Mouse (Mus musculus): Measurements from ENCODE around the gene Dip2b. TPM values are rescaled to one million over a fixed set of nuclear protein-coding genes. Genes with fewer than 3 reads are reported as not detected.
A peak's percentile ranks its signal among the peaks of the same experiment; 100 is the strongest.

Gene Dip2b
- polyA plus RNA-seq, 1 experiment from 2014 or later: 9.8 TPM

GRCm38 (mm10) chr15:100029497-100029896 is 9.0 kb upstream of the Dip2b start:
- ATAC-seq (ENCODE audit: insufficient read depth, low FRiP score, low read depth): no peak
- Histone ChIP-seq H3K9me3 (no peaks in the 10 kb centered on the region), H3K4me3 (replicated peaks) (no peak overlapping the region), H3K27me3 (replicated peaks) (no peaks in the 10 kb centered on the region), H3K4me2 (no peak overlapping the region), H3K36me3 (no peaks in the 10 kb centered on the region), H3K9ac (no peak overlapping the region), H3K4me1 (no peaks in the 10 kb centered on the region), H3K27ac (no peak overlapping the region)
- 50% methylated on average over 8 of the region's 8 CpGs for WGBS

- Histone ChIP-seq H3K4me2 (no peak overlapping the region), H3K4me3 (replicated peaks) (no peak overlapping the region), H3K36me3 (no peaks in the 10 kb centered on the region), H3K27me3 (replicated peaks) (no peaks in the 10 kb centered on the region), H3K9ac (no peak overlapping the region), H3K9me3 (no peaks in the 10 kb centered on the region), H3K27ac (no peak overlapping the region), H3K4me1 (no peaks in the 10 kb centered on the region)
- 86% methylated on average over 2 of the region's 2 CpGs for WGBS
- ATAC-seq (ENCODE audit: insufficient read depth, low FRiP score, low read depth): no peak
These were observed 8.6 kb upstream of the Dip2b start for GRCm38 (mm10) chr15:100029900-100030299.

- WGBS: 91% methylated on average over 3 of the region's 3 CpGs
- ATAC-seq (ENCODE audit: insufficient read depth, low FRiP score, low read depth): no peak
These were observed 5.9 kb upstream of the Dip2b start for GRCm38 (mm10) chr15:100032546-100032945.

GRCm38 (mm10) chr15:100039001-100039701 is 687 bp downstream of the Dip2b start:
- no peak; the same call in 1 of the 2 replicates for ATAC-seq (ENCODE audit: insufficient read depth, low FRiP score, low read depth)
- under 1% methylated on average over 36 of the region's 36 CpGs for WGBS

More at GRCm38 (mm10) chr15:100032546-100032945, 5.9 kb upstream of the Dip2b start:
- H3K4me2 ChIP-seq: no peak overlapping the region
- no peaks in the 10 kb centered on the region for H3K9me3 ChIP-seq
- H3K9ac ChIP-seq: no peak overlapping the region
- no peaks in the 10 kb centered on the region for H3K36me3 ChIP-seq
- H3K4me3 ChIP-seq (replicated peaks): no peak overlapping the region
- H3K27me3 ChIP-seq (replicated peaks): no peaks in the 10 kb centered on the region
- H3K4me1 ChIP-seq: no peaks in the 10 kb centered on the region
- no peak overlapping the region for H3K27ac ChIP-seq

GRCm38 (mm10) chr15:100040541-100041266 is 2.2 kb downstream of the Dip2b start:
- H3K4me3 ChIP-seq (replicated peaks): no peak overlapping the region
- ATAC-seq (ENCODE audit: insufficient read depth, low FRiP score, low read depth): no peak
- H3K27me3 ChIP-seq (replicated peaks): no peaks in the 10 kb centered on the region
- H3K4me1 ChIP-seq: peaks cover 26% of the 10 kb centered on the region
- no peaks in the 10 kb centered on the region for H3K9me3 ChIP-seq
- peak overlapping the region; percentile 27; the same call in 1 of the 2 replicates for H3K27ac ChIP-seq
- no peaks in the 10 kb centered on the region for H3K36me3 ChIP-seq
- WGBS: 29% methylated on average over 14 of the region's 14 CpGs
- no peak overlapping the region for H3K9ac ChIP-seq
- H3K4me2 ChIP-seq: peak overlapping the region; percentile 73

More at GRCm38 (mm10) chr15:100039001-100039701, 687 bp downstream of the Dip2b start:
- Histone ChIP-seq H3K27ac (peak overlapping the region; percentile 94), H3K27me3 (replicated peaks) (no peaks in the 10 kb centered on the region), H3K9ac (peak overlapping the region; percentile 86), H3K36me3 (no peaks in the 10 kb centered on the region), H3K4me2 (peak overlapping the region; percentile 73), H3K4me1 (peaks cover 19% of the 10 kb centered on the region), H3K4me3 (replicated peaks) (peak overlapping the region; percentile 84), H3K9me3 (no peaks in the 10 kb centered on the region)

GRCm38 (mm10) chr15:100041267-100042047 is 3.0 kb downstream of the Dip2b start:
- H3K4me3 ChIP-seq (replicated peaks): no peak overlapping the region
- H3K4me1 ChIP-seq: peaks cover 32% of the 10 kb centered on the region
- H3K4me2 ChIP-seq: peak overlapping the region; percentile 31
- no peak overlapping the region for H3K9ac ChIP-seq
- ATAC-seq (ENCODE audit: insufficient read depth, low FRiP score, low read depth): no peak
- no peaks in the 10 kb centered on the region for H3K9me3 ChIP-seq
- no peaks in the 10 kb centered on the region for H3K36me3 ChIP-seq
- peak overlapping the region; percentile 61 for H3K27ac ChIP-seq
- H3K27me3 ChIP-seq (replicated peaks): no peaks in the 10 kb centered on the region
- 32% methylated on average over 10 of the region's 10 CpGs for WGBS

- Histone ChIP-seq H3K27me3 (replicated peaks) (no peaks in the 10 kb centered on the region), H3K4me2 (peak overlapping the region; percentile 31), H3K9ac (no peak overlapping the region), H3K27ac (peak overlapping the region; percentile 68), H3K9me3 (no peaks in the 10 kb centered on the region), H3K36me3 (no peaks in the 10 kb centered on the region), H3K4me3 (replicated peaks) (no peak overlapping the region), H3K4me1 (peaks cover 32% of the 10 kb centered on the region)
- 60% methylated on average over 9 of the region's 9 CpGs for WGBS
- no peak for ATAC-seq (ENCODE audit: insufficient read depth, low FRiP score, low read depth)
These were observed 3.6 kb downstream of the Dip2b start for GRCm38 (mm10) chr15:100042048-100042400.

- H3K4me2 ChIP-seq: no peak overlapping the region
- 49% methylated on average over 6 of the region's 6 CpGs for WGBS
- no peak for ATAC-seq (ENCODE audit: insufficient read depth, low FRiP score, low read depth)
- H3K4me1 ChIP-seq: peaks cover 31% of the 10 kb centered on the region
- H3K36me3 ChIP-seq: no peaks in the 10 kb centered on the region
- no peak overlapping the region for H3K9ac ChIP-seq
- no peaks in the 10 kb centered on the region for H3K27me3 ChIP-seq (replicated peaks)
- H3K27ac ChIP-seq: no peak overlapping the region; the same call in 1 of the 2 replicates
- no peak overlapping the region for H3K4me3 ChIP-seq (replicated peaks)
- H3K9me3 ChIP-seq: no peaks in the 10 kb centered on the region
These were observed 7.1 kb downstream of the Dip2b start for GRCm38 (mm10) chr15:100045576-100045975.

GRCm38 (mm10) chr15:100049496-100050087 is 11.1 kb downstream of the Dip2b start:
- WGBS: 77% methylated on average over 7 of the region's 7 CpGs
- H3K9ac ChIP-seq: no peak overlapping the region

GRCm38 (mm10) chr15:100050940-100051339 is 12.5 kb downstream of the Dip2b start:
- Histone ChIP-seq H3K4me3 (replicated peaks) (no peak overlapping the region), H3K9ac (no peak overlapping the region), H3K4me2 (no peak overlapping the region), H3K9me3 (no peaks in the 10 kb centered on the region), H3K27me3 (replicated peaks) (no peaks in the 10 kb centered on the region), H3K4me1 (peaks cover 4% of the 10 kb centered on the region; the same call in 1 of the 2 replicates), H3K36me3 (no peaks in the 10 kb centered on the region), H3K27ac (no peak overlapping the region)
- ATAC-seq (ENCODE audit: insufficient read depth, low FRiP score, low read depth): no peak
- WGBS: 69% methylated on average over 7 of the region's 7 CpGs

More at GRCm38 (mm10) chr15:100049496-100050087, 11.1 kb downstream of the Dip2b start:
- Histone ChIP-seq H3K27me3 (replicated peaks) (no peaks in the 10 kb centered on the region), H3K4me1 (peaks cover 13% of the 10 kb centered on the region; the same call in 1 of the 2 replicates), H3K9me3 (no peaks in the 10 kb centered on the region), H3K27ac (no peak overlapping the region), H3K4me2 (no peak overlapping the region), H3K36me3 (no peaks in the 10 kb centered on the region), H3K4me3 (replicated peaks) (no peak overlapping the region)
- no peak for ATAC-seq (ENCODE audit: insufficient read depth, low FRiP score, low read depth)

GRCm38 (mm10) chr15:100052726-100053125 is 14.3 kb downstream of the Dip2b start:
- Histone ChIP-seq H3K27me3 (replicated peaks) (no peaks in the 10 kb centered on the region), H3K9me3 (no peaks in the 10 kb centered on the region), H3K4me1 (no peaks in the 10 kb centered on the region), H3K9ac (no peak overlapping the region), H3K27ac (no peak overlapping the region), H3K4me2 (no peak overlapping the region), H3K4me3 (replicated peaks) (no peak overlapping the region), H3K36me3 (no peaks in the 10 kb centered on the region)
- no peak for ATAC-seq (ENCODE audit: insufficient read depth, low FRiP score, low read depth)
- 62% methylated on average over 3 of the region's 3 CpGs for WGBS
